Mouse (Mus musculus): ENCODE data around the gene Ifit1.

- TF ChIP-seq POLR2A (IDR thresholded peaks at IDR 0.05; ENCODE audit: borderline replicate concordance, extremely low read depth, low read depth, low read length) (no peak), CTCF (IDR thresholded peaks at IDR 0.05; ENCODE audit: insufficient read depth, low read length) (no peak)
These were observed 57.8 kb downstream of the Ifit1 start for GRCm38 (mm10) chr19:34698432-34698831.
